Mouse (Mus musculus) kidney, postnatal 10 days (tissue): ENCODE measurements around the gene Gng8.

Experiments used
- DNase-seq: peaks from one replicate; pipeline ENCODE4 v3.0.0; 2021; ENCODE audit warnings: mixed read lengths

Gng8 gene

DNA sequence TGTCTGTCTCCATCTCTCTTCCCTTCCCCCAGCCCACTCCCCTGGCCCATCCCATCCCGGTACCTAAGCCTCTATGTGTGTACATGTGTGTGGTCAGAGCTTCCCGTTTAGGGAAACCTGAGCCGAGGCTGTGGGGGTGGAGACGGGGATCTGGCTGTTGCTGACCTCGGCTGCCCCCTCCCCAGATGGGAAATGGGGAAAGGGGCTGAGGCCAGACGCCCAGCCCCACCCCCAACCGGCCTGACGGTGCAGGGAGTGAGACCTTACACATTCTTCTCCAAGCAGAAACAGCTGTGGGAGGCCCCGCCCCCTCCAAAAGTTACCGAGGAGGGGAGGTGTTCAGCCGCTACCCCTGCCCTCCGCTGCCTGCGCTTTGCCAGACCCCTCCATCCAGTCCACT is 15.0 kb upstream of the Gng8 start:
- DNase-seq: peak; percentile 73

- no peak for DNase-seq
These were observed 13.9 kb upstream of the Gng8 start for GRCm38 (mm10) chr7:16877717-16878116.

GRCm38 (mm10) chr7:16879796-16880547 is 11.6 kb upstream of the Gng8 start:
- peak; percentile 73 for DNase-seq

GRCm38 (mm10) chr7:16880615-16881014 is 11.0 kb upstream of the Gng8 start:
- no peak for DNase-seq

- DNase-seq: no peak
These were observed 8.4 kb upstream of the Gng8 start for GRCm38 (mm10) chr7:16883162-16883561.

- DNase-seq: no peak
These were observed 7.3 kb upstream of the Gng8 start for GRCm38 (mm10) chr7:16884334-16884733.

DNA sequence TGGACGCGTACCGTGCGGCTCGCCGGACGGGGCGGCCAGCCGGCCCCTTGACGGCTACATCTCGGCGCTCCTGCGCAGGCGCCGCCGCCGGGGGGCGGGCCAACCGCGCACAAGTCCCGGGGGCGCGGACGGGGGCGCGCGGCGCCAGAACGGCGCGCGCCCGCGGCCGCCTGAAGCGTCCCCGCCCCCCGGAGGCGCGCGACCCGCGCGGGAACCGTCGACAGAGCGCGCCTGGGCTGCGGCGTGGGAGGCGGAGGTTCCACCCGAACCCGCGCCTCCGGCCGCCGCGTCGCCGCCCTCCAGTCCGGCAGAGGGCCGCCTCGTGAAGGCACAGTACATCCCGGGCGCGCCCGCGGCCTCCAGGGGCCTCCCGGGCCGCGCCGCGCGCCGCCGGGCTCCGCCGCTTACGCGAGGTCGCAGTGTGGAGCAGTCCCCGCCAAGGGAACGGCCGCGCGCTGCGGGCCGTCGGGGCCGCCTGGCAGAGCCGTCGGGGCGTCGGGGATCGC is 6.3 kb upstream of the Gng8 start:
- DNase-seq: no peak

GRCm38 (mm10) chr7:16885905-16886304 is 5.7 kb upstream of the Gng8 start:
- DNase-seq: no peak

- DNase-seq: peak; percentile 73
These were observed 1.1 kb upstream of the Gng8 start for GRCm38 (mm10) chr7:16890536-16890935.

DNA sequence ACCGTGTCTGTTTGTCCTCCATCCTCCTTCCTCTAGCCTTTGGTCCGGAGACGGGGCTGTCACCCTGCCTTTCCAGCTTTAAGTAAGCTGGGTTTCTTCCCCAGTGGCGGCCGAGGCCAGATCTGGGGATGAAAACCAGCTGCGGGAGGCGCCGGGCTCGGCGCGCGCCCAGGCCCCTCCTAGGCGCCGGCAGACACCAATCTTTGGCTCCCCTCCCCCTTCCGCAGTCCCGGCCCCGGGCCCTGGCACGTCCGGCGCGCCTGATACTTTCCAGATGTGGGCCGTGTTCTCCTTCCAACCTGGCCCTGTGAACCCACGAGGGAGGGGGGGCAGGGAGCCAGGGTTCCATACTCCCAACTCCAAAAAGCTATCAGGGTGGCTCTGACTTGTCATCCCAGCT is 642 bp upstream of the Gng8 start:
- peak; percentile 92 for DNase-seq

- no peak for DNase-seq
These were observed 755 bp downstream of the Gng8 start for GRCm38 (mm10) chr7:16892352-16892730.

DNA sequence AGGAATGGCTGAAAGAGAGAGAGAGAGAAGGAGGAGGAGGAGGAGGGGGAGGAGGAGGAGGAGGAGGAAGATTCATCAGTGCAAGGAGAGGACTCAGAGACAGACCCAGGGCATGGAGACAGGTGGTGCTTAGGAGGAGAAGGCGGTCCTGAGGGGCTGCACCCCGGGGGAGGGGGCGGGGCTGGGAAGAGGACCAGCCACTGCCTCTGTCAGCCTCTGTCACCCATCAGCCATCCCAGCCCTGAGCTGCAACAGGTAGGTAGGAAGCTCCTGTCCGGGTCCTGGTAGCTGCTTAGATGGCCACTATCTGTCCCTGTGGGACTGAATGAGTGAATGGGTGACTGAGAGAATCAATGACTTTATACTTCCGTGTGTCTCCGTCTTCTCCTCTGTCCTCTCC is 2.0 kb downstream of the Gng8 start:
- no peak for DNase-seq

DNA sequence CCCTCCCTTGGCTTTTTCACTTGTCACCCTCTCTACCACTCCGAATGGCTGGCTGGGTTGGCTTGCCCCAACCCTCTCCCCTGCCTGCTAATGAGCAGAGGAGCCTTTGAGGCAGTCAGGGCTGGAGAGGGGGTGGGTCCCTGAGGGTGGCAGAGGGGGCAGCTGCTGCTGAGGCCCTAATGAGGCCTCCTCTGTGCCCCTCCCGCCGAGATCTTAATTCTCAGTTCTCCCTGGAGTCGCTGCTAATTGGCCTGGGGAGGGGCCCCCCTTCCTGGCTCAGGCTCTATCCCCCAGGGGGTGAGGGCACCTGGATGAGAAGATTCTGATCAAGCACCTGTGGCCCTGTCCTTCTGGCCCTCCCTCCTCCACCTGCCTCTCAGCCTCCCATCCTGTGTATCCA is 2.7 kb downstream of the Gng8 start:
- no peak for DNase-seq

- peak; percentile 89 for DNase-seq
These were observed 3.4 kb downstream of the Gng8 start for GRCm38 (mm10) chr7:16895000-16895399.

DNA sequence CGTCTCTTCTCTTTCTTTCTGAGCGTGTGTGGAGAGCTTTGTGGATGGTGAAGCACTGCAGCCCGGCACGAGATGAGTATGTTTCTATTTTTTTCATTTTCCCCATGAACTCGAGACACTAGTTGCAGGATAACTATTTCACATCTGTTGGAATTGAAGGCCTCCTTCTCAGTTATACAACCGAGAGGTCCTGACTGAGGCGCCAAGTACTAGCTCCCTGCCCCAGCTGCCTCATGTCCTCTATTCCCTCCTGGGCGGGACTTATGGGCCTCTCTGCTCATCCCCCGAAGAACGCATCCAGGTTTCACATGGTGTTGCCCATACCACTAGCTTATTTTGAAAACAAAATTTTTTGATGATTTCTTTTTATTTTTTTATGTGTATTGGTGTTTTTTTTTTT is 3.9 kb downstream of the Gng8 start:
- no peak for DNase-seq

- DNase-seq: no peak
These were observed 8.9 kb downstream of the Gng8 start for GRCm38 (mm10) chr7:16900526-16900925.

- no peak for DNase-seq
These were observed 11.9 kb downstream of the Gng8 start for GRCm38 (mm10) chr7:16903439-16903955.

DNA sequence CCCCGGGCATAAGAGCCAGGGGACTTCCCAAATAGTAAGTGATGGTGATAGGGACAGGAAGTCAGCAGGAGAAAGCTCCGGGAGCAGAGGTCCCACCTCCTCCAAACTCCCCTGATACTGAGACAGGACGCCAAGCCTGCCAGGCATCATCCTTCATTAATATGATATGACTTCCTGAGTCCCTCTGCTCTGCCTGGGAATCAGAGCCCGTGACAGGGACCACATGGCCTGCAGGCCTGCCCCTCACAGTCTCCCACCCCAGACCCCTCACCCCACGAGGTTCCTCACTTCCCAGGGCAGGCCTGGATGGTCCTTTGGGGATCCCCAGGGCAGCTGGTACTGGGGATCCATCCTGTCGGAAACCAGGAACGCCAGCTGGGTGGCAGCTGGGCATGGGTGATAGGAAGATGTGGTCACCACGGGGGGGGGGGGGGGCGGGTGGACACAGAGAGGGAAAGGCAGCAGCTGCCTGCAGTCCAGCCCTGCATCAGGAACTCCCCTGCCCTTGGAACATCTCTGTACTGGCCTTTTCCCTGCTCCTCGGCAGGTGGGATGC is 12.6 kb downstream of the Gng8 start:
- peak; percentile 63 for DNase-seq

GRCm38 (mm10) chr7:16905491-16906021 is 14.0 kb downstream of the Gng8 start:
- DNase-seq: peak; percentile 68

GRCm38 (mm10) chr7:16906281-16906680 is 14.7 kb downstream of the Gng8 start, which contains the start of gene Ptgir:
Gene Ptgir (plus strand): TSS chr7:16906490.
- peak; percentile 80 for DNase-seq

DNA sequence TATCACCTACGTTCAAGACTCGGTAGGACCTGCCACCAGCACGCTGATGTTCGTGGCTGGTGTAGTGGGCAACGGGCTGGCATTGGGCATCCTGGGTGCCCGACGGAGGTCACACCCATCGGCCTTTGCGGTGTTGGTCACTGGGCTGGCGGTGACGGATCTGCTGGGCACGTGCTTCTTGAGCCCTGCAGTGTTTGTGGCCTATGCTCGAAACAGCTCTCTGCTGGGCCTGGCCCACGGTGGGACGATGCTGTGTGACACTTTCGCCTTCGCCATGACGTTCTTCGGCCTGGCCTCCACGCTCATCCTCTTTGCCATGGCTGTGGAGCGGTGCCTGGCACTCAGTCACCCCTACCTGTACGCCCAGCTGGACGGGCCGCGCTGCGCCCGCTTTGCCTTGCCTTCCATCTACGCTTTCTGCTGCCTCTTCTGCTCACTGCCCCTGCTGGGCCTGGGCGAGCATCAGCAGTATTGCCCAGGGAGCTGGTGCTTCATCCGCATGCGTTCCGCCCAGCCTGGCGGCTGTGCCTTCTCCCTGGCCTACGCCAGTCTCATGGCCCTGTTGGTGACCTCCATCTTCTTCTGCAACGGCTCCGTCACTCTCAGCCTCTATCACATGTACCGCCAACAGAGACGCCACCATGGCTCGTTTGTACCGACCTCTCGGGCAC is 15.4 kb downstream of the Gng8 start:
- DNase-seq: no peak

DNA sequence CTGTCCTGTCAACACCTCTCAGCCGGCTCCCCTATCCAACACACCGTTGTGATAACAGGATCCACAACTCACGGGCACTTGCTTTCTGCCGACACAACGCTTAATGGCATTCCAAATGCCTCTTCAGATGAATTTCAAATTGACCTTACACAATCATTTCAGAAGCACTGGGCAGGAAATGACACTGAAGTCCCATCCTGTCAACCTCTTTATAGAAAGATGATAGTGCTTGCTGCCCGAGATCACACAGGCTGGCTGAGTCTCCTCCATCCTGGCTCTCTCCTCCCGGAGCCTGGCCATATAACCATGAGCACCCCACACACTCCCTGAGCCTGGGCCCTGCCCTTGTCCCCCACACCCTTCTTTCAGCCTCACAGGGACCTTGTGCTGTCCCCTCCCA is 16.3 kb downstream of the Gng8 start:
- DNase-seq: no peak

- DNase-seq: no peak
These were observed 16.8 kb downstream of the Gng8 start for GRCm38 (mm10) chr7:16908367-16908766.

DNA sequence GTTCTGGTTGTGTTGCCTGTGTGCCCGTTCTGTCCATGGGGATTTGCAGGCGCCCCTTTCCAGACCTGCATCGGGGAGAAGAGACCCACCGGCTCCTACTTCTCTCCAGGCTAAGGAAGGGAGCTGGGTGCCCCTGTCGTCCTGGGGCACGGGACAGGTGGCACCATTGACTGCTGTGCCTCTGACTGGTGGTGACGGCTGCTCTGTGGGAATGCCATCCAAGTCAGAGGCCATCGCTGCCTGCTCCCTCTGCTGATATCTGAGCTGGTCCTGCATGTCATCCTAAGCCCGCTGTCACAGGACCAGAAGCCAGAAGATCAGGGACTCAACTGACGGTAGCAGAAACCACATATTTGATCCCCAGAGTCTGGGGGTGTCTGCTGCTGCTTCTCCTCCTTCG is 17.3 kb downstream of the Gng8 start:
- no peak for DNase-seq
